Mouse (Mus musculus): Measurements from ENCODE around the gene Sgf29. TPM values are rescaled to one million over a fixed set of nuclear protein-coding genes. Genes with fewer than 3 reads are reported as not detected.
A peak's percentile ranks its signal among the peaks of the same experiment; 100 is the strongest.

The Sgf29 gene
- polyA plus RNA-seq, 1 experiment, result 36.4 TPM

- H3K4me3 ChIP-seq (replicated peaks; ENCODE audit: extremely low read depth, low read depth, low read length), result no peak overlapping the region
- no peak for DNase-seq
- no peaks in the 10 kb centered on the region for H3K4me1 ChIP-seq (ENCODE audit: control insufficient read depth, insufficient read depth, low read length)
- TF ChIP-seq POLR2A (IDR thresholded peaks at IDR 0.05; ENCODE audit: borderline replicate concordance, extremely low read depth, low read depth, low read length) (no peak), CTCF (IDR thresholded peaks at IDR 0.05; ENCODE audit: insufficient read depth, low read length) (no peak)
- WGBS, result 47% methylated on average over 4 of the region's 4 CpGs
These were observed 61.2 kb downstream of the Sgf29 start for GRCm38 (mm10) chr7:126710266-126710665.

- H3K4me1 ChIP-seq (ENCODE audit: control insufficient read depth, insufficient read depth, low read length), result no peaks in the 10 kb centered on the region
- no peak for DNase-seq
- TF ChIP-seq CTCF (IDR thresholded peaks at IDR 0.05; ENCODE audit: insufficient read depth, low read length), result no peak
- TF ChIP-seq POLR2A (IDR thresholded peaks at IDR 0.05; ENCODE audit: borderline replicate concordance, extremely low read depth, low read depth, low read length), result no peak
- WGBS, result 73% methylated on average over 3 of the region's 3 CpGs
- H3K4me3 ChIP-seq (replicated peaks; ENCODE audit: extremely low read depth, low read depth, low read length), result no peak overlapping the region
These were observed 62.8 kb downstream of the Sgf29 start for GRCm38 (mm10) chr7:126711910-126712309.

GRCm38 (mm10) chr7:126715679-126716078, 66.6 kb downstream of the Sgf29 start:
- Histone ChIP-seq H3K4me1 (ENCODE audit: control insufficient read depth, insufficient read depth, low read length) (no peaks in the 10 kb centered on the region), H3K4me3 (replicated peaks; ENCODE audit: extremely low read depth, low read depth, low read length) (no peak overlapping the region)
- TF ChIP-seq CTCF (IDR thresholded peaks at IDR 0.05; ENCODE audit: insufficient read depth, low read length) (no peak), POLR2A (IDR thresholded peaks at IDR 0.05; ENCODE audit: borderline replicate concordance, extremely low read depth, low read depth, low read length) (no peak)
- DNase-seq, result no peak
- 78% methylated on average over 4 of the region's 4 CpGs for WGBS

- Histone ChIP-seq H3K4me3 (replicated peaks; ENCODE audit: extremely low read depth, low read depth, low read length) (no peak overlapping the region), H3K4me1 (ENCODE audit: control insufficient read depth, insufficient read depth, low read length) (no peaks in the 10 kb centered on the region)
- 44% methylated on average over 3 of the region's 3 CpGs for whole genome bisulfite sequencing
- TF ChIP-seq CTCF (IDR thresholded peaks at IDR 0.05; ENCODE audit: insufficient read depth, low read length), result no peak
- TF ChIP-seq POLR2A (IDR thresholded peaks at IDR 0.05; ENCODE audit: borderline replicate concordance, extremely low read depth, low read depth, low read length), result no peak
- DNase-seq, result no peak
These were observed 68.5 kb downstream of the Sgf29 start for GRCm38 (mm10) chr7:126717566-126717965.

GRCm38 (mm10) chr7:126718787-126719337, 69.8 kb downstream of the Sgf29 start:
- WGBS, result 90% methylated on average over 5 of the region's 5 CpGs
- Histone ChIP-seq H3K4me1 (ENCODE audit: control insufficient read depth, insufficient read depth, low read length) (no peaks in the 10 kb centered on the region), H3K4me3 (replicated peaks; ENCODE audit: extremely low read depth, low read depth, low read length) (no peak overlapping the region)
- no peak for DNase-seq
- 0 out of 2 replicates have a peak, but pooled peaks have one; percentile 31 for TF ChIP-seq CTCF (IDR thresholded peaks at IDR 0.05; ENCODE audit: insufficient read depth, low read length)
- no peak for TF ChIP-seq POLR2A (IDR thresholded peaks at IDR 0.05; ENCODE audit: borderline replicate concordance, extremely low read depth, low read depth, low read length)

GRCm38 (mm10) chr7:126721635-126722034, 72.5 kb downstream of the Sgf29 start:
- DNase-seq, result no peak
- Histone ChIP-seq H3K4me1 (ENCODE audit: control insufficient read depth, insufficient read depth, low read length) (no peaks in the 10 kb centered on the region), H3K4me3 (replicated peaks; ENCODE audit: extremely low read depth, low read depth, low read length) (no peak overlapping the region)
- WGBS, result 89% methylated on average over 13 of the region's 13 CpGs
- no peak for TF ChIP-seq POLR2A (IDR thresholded peaks at IDR 0.05; ENCODE audit: borderline replicate concordance, extremely low read depth, low read depth, low read length)
- no peak for TF ChIP-seq CTCF (IDR thresholded peaks at IDR 0.05; ENCODE audit: insufficient read depth, low read length)

Other genes starting within 250 kb of the Sgf29 start
- gene Cd19, start 234.4 kb upstream of the Sgf29 start, polyA plus RNA-seq (2012; rRNA removed), result 11.0 and 20.6 TPM in 2 replicates
- gene Rabep2, start 220.6 kb upstream of the Sgf29 start, polyA plus RNA-seq (2012; rRNA removed), result 31.4 and 33.2 TPM in 2 replicates
- gene Atp2a1, start 186.2 kb upstream of the Sgf29 start, polyA plus RNA-seq (2012; rRNA removed), result 10.7 and 289 TPM in 2 replicates
- gene Sh2b1, start 173.9 kb upstream of the Sgf29 start, polyA plus RNA-seq (2012; rRNA removed), result 58.1 and 62.4 TPM in 2 replicates
- gene Tufm, start 161.9 kb upstream of the Sgf29 start, polyA plus RNA-seq (2012; rRNA removed), result 53.1 and 71.0 TPM in 2 replicates
- 152 and 216 TPM in 2 replicates for gene Atxn2l, start 145.9 kb upstream of the Sgf29 start, polyA plus RNA-seq (2012; rRNA removed)
- gene Eif3c, start 82.9 kb upstream of the Sgf29 start, polyA plus RNA-seq (2012; rRNA removed), result 71.6 and 83.9 TPM in 2 replicates
- gene Apobr, start 64.4 kb upstream of the Sgf29 start, polyA plus RNA-seq (2012; rRNA removed), result 17.6 and 18.1 TPM in 2 replicates
- 63.8 and 104 TPM in 2 replicates for gene Cln3, start 63.5 kb upstream of the Sgf29 start, polyA plus RNA-seq (2012; rRNA removed)
- gene Il27, start 54.4 kb upstream of the Sgf29 start, polyA plus RNA-seq (2012; rRNA removed), result 0.43 and 0.79 TPM in 2 replicates
- gene Nupr1, start 18.4 kb upstream of the Sgf29 start, polyA plus RNA-seq (2012; rRNA removed), result 48.1 and 102 TPM in 2 replicates
- gene Sult1a1, start 27.1 kb downstream of the Sgf29 start, polyA plus RNA-seq (2012; rRNA removed), result 55.6 and 69.2 TPM in 2 replicates
- 38.2 and 39.6 TPM in 2 replicates for gene Bola2, start 46.1 kb downstream of the Sgf29 start, polyA plus RNA-seq (2012; rRNA removed)
- 23.4 and 27.7 TPM in 2 replicates for gene Slx1b, start 46.5 kb downstream of the Sgf29 start, polyA plus RNA-seq (2012; rRNA removed)
- 208 and 229 TPM in 2 replicates for gene Coro1a, start 58.5 kb downstream of the Sgf29 start, polyA plus RNA-seq (2012; rRNA removed)
- gene Mapk3, start 110.3 kb downstream of the Sgf29 start, polyA plus RNA-seq (2012; rRNA removed), result 500 and 548 TPM in 2 replicates
- gene Gdpd3, start 117.0 kb downstream of the Sgf29 start, polyA plus RNA-seq (2012; rRNA removed), result 18.4 and 35.7 TPM in 2 replicates
- 390 and 597 TPM in 2 replicates for gene Ypel3, start 127.6 kb downstream of the Sgf29 start, polyA plus RNA-seq (2012; rRNA removed)
- 8.7 and 9.5 TPM in 2 replicates for gene Tbx6, start 132.2 kb downstream of the Sgf29 start, polyA plus RNA-seq (2012; rRNA removed)
- gene Ppp4c, start 143.2 kb downstream of the Sgf29 start, polyA plus RNA-seq (2012; rRNA removed), result 135 and 156 TPM in 2 replicates
- gene Fam57b, start 148.4 kb downstream of the Sgf29 start, polyA plus RNA-seq (2012; rRNA removed), result 11.9 and 13.3 TPM in 2 replicates
- gene 4930451I11Rik, start 182.3 kb downstream of the Sgf29 start, polyA plus RNA-seq (2012; rRNA removed), result not detected in 2 replicates
- gene Doc2a, start 198.1 kb downstream of the Sgf29 start, polyA plus RNA-seq (2012; rRNA removed), result 0.22 and 0.74 TPM in 2 replicates
- 6.2 and 7.5 TPM in 2 replicates for gene Hirip3, start 212.7 kb downstream of the Sgf29 start, polyA plus RNA-seq (2012; rRNA removed)
- gene Ino80e, start 213.1 kb downstream of the Sgf29 start, polyA plus RNA-seq (2012; rRNA removed), result 66.0 and 68.9 TPM in 2 replicates
- 174 and 210 TPM in 2 replicates for gene Taok2, start 235.4 kb downstream of the Sgf29 start, polyA plus RNA-seq (2012; rRNA removed)

Measured in lung, adult 2 months (tissue).